Mouse (Mus musculus): ENCODE measurements around the gene Chchd3. TPM values are rescaled to one million over a fixed set of nuclear protein-coding genes. Genes with fewer than 3 reads are reported as not detected.

Chchd3 gene
- polyA plus RNA-seq, 1 experiment from 2014 or later = 134 TPM

- WGBS = 90% methylated on average over 4 of the region's 4 CpGs
- Histone ChIP-seq H3K36me3 (ENCODE audit: control insufficient read depth, insufficient read depth, low read length) (no peaks in the 10 kb centered on the region), H3K9ac (ENCODE audit: low read length) (no peak overlapping the region), H3K9me3 (ENCODE audit: control insufficient read depth, low read length) (no peaks in the 10 kb centered on the region), H3K4me3 (ENCODE audit: low read depth, low read length) (no peak overlapping the region), H3K27ac (ENCODE audit: low read depth, low read length) (no peak overlapping the region), H3K4me2 (no peak overlapping the region), H3K27me3 (ENCODE audit: control insufficient read depth, insufficient read depth, low read length) (no peaks in the 10 kb centered on the region), H3K4me1 (ENCODE audit: control insufficient read depth, insufficient read depth, low read length) (peaks cover 4% of the 10 kb centered on the region; the same call in 1 of the 2 replicates)
- no peak for ATAC-seq (ENCODE audit: low FRiP score)
- no peak for DNase-seq (ENCODE audit: low spot score, missing footprints)
These were observed 4.4 kb downstream of the Chchd3 start for GRCm38 (mm10) chr6:33055663-33056062.

- Histone ChIP-seq H3K4me3 (ENCODE audit: low read depth, low read length) (no peak overlapping the region), H3K9me3 (ENCODE audit: control insufficient read depth, low read length) (no peaks in the 10 kb centered on the region), H3K9ac (ENCODE audit: low read length) (no peak overlapping the region), H3K36me3 (ENCODE audit: control insufficient read depth, insufficient read depth, low read length) (no peaks in the 10 kb centered on the region), H3K4me1 (ENCODE audit: control insufficient read depth, insufficient read depth, low read length) (peaks cover 4% of the 10 kb centered on the region; the same call in 1 of the 2 replicates), H3K4me2 (no peak overlapping the region), H3K27me3 (ENCODE audit: control insufficient read depth, insufficient read depth, low read length) (no peaks in the 10 kb centered on the region), H3K27ac (ENCODE audit: low read depth, low read length) (no peak overlapping the region)
- DNase-seq (ENCODE audit: low spot score, missing footprints) = no peak
- 91% methylated on average over 4 of the region's 4 CpGs for WGBS
- no peak for ATAC-seq (ENCODE audit: low FRiP score)
These were observed 5.1 kb downstream of the Chchd3 start for GRCm38 (mm10) chr6:33054946-33055345.

- Histone ChIP-seq H3K9ac (ENCODE audit: low read length) (no peak overlapping the region), H3K36me3 (ENCODE audit: control insufficient read depth, insufficient read depth, low read length) (no peaks in the 10 kb centered on the region), H3K4me1 (ENCODE audit: control insufficient read depth, insufficient read depth, low read length) (no peaks in the 10 kb centered on the region), H3K4me3 (ENCODE audit: low read depth, low read length) (no peak overlapping the region), H3K27me3 (ENCODE audit: control insufficient read depth, insufficient read depth, low read length) (no peaks in the 10 kb centered on the region), H3K27ac (ENCODE audit: low read depth, low read length) (no peak overlapping the region), H3K9me3 (ENCODE audit: control insufficient read depth, low read length) (no peaks in the 10 kb centered on the region), H3K4me2 (no peak overlapping the region)
- DNase-seq (ENCODE audit: low spot score, missing footprints) = no peak
- 93% methylated on average over 2 of the region's 2 CpGs for WGBS
- no peak for ATAC-seq (ENCODE audit: low FRiP score)
These were observed 8.4 kb downstream of the Chchd3 start for GRCm38 (mm10) chr6:33051642-33052041.

- no peaks in the 10 kb centered on the region for H3K9me3 ChIP-seq (ENCODE audit: control insufficient read depth, low read length)
- no peak overlapping the region for H3K27ac ChIP-seq (ENCODE audit: low read depth, low read length)
- no peak overlapping the region for H3K4me3 ChIP-seq (ENCODE audit: low read depth, low read length)
- H3K4me2 ChIP-seq = no peak overlapping the region
- 89% methylated on average over 6 of the region's 6 CpGs for whole genome bisulfite sequencing
- H3K9ac ChIP-seq (ENCODE audit: low read length) = no peak overlapping the region
- H3K27me3 ChIP-seq (ENCODE audit: control insufficient read depth, insufficient read depth, low read length) = no peaks in the 10 kb centered on the region
- ATAC-seq (ENCODE audit: low FRiP score) (no peak), DNase-seq (ENCODE audit: low spot score, missing footprints) (no peak)
- H3K4me1 ChIP-seq (ENCODE audit: control insufficient read depth, insufficient read depth, low read length) = no peaks in the 10 kb centered on the region
- H3K36me3 ChIP-seq (ENCODE audit: control insufficient read depth, insufficient read depth, low read length) = no peaks in the 10 kb centered on the region
These were observed 10.2 kb downstream of the Chchd3 start for GRCm38 (mm10) chr6:33049705-33050420.

- Histone ChIP-seq H3K4me2 (no peak overlapping the region), H3K4me3 (ENCODE audit: low read depth, low read length) (no peak overlapping the region)
- 86% methylated on average over 5 of the region's 5 CpGs for WGBS
These were observed 16.6 kb downstream of the Chchd3 start for GRCm38 (mm10) chr6:33043480-33043879.

GRCm38 (mm10) chr6:33042880-33043279 lies 17.2 kb downstream of the Chchd3 start:
- H3K4me3 ChIP-seq (ENCODE audit: low read depth, low read length) = no peak overlapping the region
- H3K9ac ChIP-seq (ENCODE audit: low read length) = no peak overlapping the region
- H3K36me3 ChIP-seq (ENCODE audit: control insufficient read depth, insufficient read depth, low read length) = peaks cover 3% of the 10 kb centered on the region; the same call in 1 of the 2 replicates
- DNase-seq (ENCODE audit: low spot score, missing footprints) (no peak), ATAC-seq (ENCODE audit: low FRiP score) (no peak)
- no peaks in the 10 kb centered on the region for H3K27me3 ChIP-seq (ENCODE audit: control insufficient read depth, insufficient read depth, low read length)
- no peak overlapping the region for H3K27ac ChIP-seq (ENCODE audit: low read depth, low read length)
- no peaks in the 10 kb centered on the region for H3K9me3 ChIP-seq (ENCODE audit: control insufficient read depth, low read length)
- no peaks in the 10 kb centered on the region for H3K4me1 ChIP-seq (ENCODE audit: control insufficient read depth, insufficient read depth, low read length)
- 89% methylated on average over 1 of the region's 1 CpGs for WGBS
- H3K4me2 ChIP-seq = no peak overlapping the region

More at GRCm38 (mm10) chr6:33043480-33043879, 16.6 kb downstream of the Chchd3 start:
- H3K9me3 ChIP-seq (ENCODE audit: control insufficient read depth, low read length) = no peaks in the 10 kb centered on the region
- no peaks in the 10 kb centered on the region for H3K27me3 ChIP-seq (ENCODE audit: control insufficient read depth, insufficient read depth, low read length)
- no peak for ATAC-seq (ENCODE audit: low FRiP score)
- H3K36me3 ChIP-seq (ENCODE audit: control insufficient read depth, insufficient read depth, low read length) = peaks cover 3% of the 10 kb centered on the region; the same call in 1 of the 2 replicates
- no peak overlapping the region for H3K27ac ChIP-seq (ENCODE audit: low read depth, low read length)
- no peak for DNase-seq (ENCODE audit: low spot score, missing footprints)
- no peak overlapping the region for H3K9ac ChIP-seq (ENCODE audit: low read length)
- H3K4me1 ChIP-seq (ENCODE audit: control insufficient read depth, insufficient read depth, low read length) = no peaks in the 10 kb centered on the region

- Histone ChIP-seq H3K27ac (ENCODE audit: low read depth, low read length) (no peak overlapping the region), H3K4me2 (no peak overlapping the region), H3K27me3 (ENCODE audit: control insufficient read depth, insufficient read depth, low read length) (no peaks in the 10 kb centered on the region), H3K9me3 (ENCODE audit: control insufficient read depth, low read length) (no peaks in the 10 kb centered on the region), H3K9ac (ENCODE audit: low read length) (no peak overlapping the region), H3K4me1 (ENCODE audit: control insufficient read depth, insufficient read depth, low read length) (0 out of 2 replicates have a peak, but pooled peaks cover 5% of the 10 kb centered on the region), H3K36me3 (ENCODE audit: control insufficient read depth, insufficient read depth, low read length) (peaks cover 3% of the 10 kb centered on the region; the same call in 1 of the 2 replicates), H3K4me3 (ENCODE audit: low read depth, low read length) (no peak overlapping the region)
- WGBS = 99% methylated on average over 2 of the region's 2 CpGs
- ATAC-seq (ENCODE audit: low FRiP score) (no peak), DNase-seq (ENCODE audit: low spot score, missing footprints) (no peak)
These were observed 18.1 kb downstream of the Chchd3 start for GRCm38 (mm10) chr6:33041978-33042377.

GRCm38 (mm10) chr6:33040360-33041090 lies 19.5 kb downstream of the Chchd3 start:
- ATAC-seq (ENCODE audit: low FRiP score) = no peak
- Histone ChIP-seq H3K27me3 (ENCODE audit: control insufficient read depth, insufficient read depth, low read length) (no peaks in the 10 kb centered on the region), H3K27ac (ENCODE audit: low read depth, low read length) (no peak overlapping the region), H3K4me2 (no peak overlapping the region), H3K4me3 (ENCODE audit: low read depth, low read length) (no peak overlapping the region), H3K36me3 (ENCODE audit: control insufficient read depth, insufficient read depth, low read length) (peaks cover 3% of the 10 kb centered on the region; the same call in 1 of the 2 replicates), H3K9me3 (ENCODE audit: control insufficient read depth, low read length) (no peaks in the 10 kb centered on the region), H3K4me1 (ENCODE audit: control insufficient read depth, insufficient read depth, low read length) (0 out of 2 replicates have a peak, but pooled peaks cover 5% of the 10 kb centered on the region), H3K9ac (ENCODE audit: low read length) (no peak overlapping the region)
- DNase-seq (ENCODE audit: low spot score, missing footprints) = no peak
- WGBS = 90% methylated on average over 4 of the region's 4 CpGs

- Histone ChIP-seq H3K27ac (ENCODE audit: low read depth, low read length) (no peak overlapping the region), H3K4me1 (ENCODE audit: control insufficient read depth, insufficient read depth, low read length) (0 out of 2 replicates have a peak, but pooled peaks cover 5% of the 10 kb centered on the region), H3K9ac (ENCODE audit: low read length) (no peak overlapping the region), H3K36me3 (ENCODE audit: control insufficient read depth, insufficient read depth, low read length) (no peaks in the 10 kb centered on the region), H3K9me3 (ENCODE audit: control insufficient read depth, low read length) (no peaks in the 10 kb centered on the region), H3K4me3 (ENCODE audit: low read depth, low read length) (no peak overlapping the region), H3K4me2 (no peak overlapping the region), H3K27me3 (ENCODE audit: control insufficient read depth, insufficient read depth, low read length) (no peaks in the 10 kb centered on the region)
- 89% methylated on average over 1 of the region's 1 CpGs for WGBS
- ATAC-seq (ENCODE audit: low FRiP score) (no peak), DNase-seq (ENCODE audit: low spot score, missing footprints) (no peak)
These were observed 27.5 kb downstream of the Chchd3 start for GRCm38 (mm10) chr6:33032543-33032942.

Data from midbrain, embryonic 11.5 days (tissue).